Mouse (Mus musculus) liver, embryonic 15.5 days (tissue): ENCODE measurements around the gene Stxbp2. TPM values are rescaled to one million over a fixed set of nuclear protein-coding genes. Genes with fewer than 3 reads are reported as not detected.

Experiments
- ATAC-seq: fragments of 200-750 bp; cut with Nextera tagmentation; 2 replicates; pipeline ENCODE4 v1.8.0; 2017; ENCODE audit warnings: moderate number of reproducible peaks, mild to moderate bottlenecking, moderate library complexity; ENCODE audit not compliant: insufficient read depth
- H3K27ac ChIP-seq: fragments of 300-500 bp; sonication (generic); replicated peaks from 2 replicates; pipeline ENCODE4 v1.5.1; 2015; ENCODE audit warnings: mild to moderate bottlenecking, inconsistent platforms
- H3K27me3 ChIP-seq: fragments of 300-500 bp; sonication (generic); 2 replicates; pipeline ENCODE4 v1.6.1; 2015; ENCODE audit warnings: mild to moderate bottlenecking, inconsistent platforms
- H3K36me3 ChIP-seq: fragments of 300-500 bp; sonication (generic); replicated peaks from 2 replicates; pipeline ENCODE4 v1.6.1; 2015; ENCODE audit warnings: moderate library complexity, mild to moderate bottlenecking, inconsistent platforms
- H3K4me1 ChIP-seq: fragments of 300-500 bp; sonication (generic); replicated peaks from 2 replicates; pipeline ENCODE4 v1.6.1; 2015; ENCODE audit warnings: inconsistent platforms
- H3K4me2 ChIP-seq: fragments of 300-500 bp; sonication (generic); 2 replicates; pipeline ENCODE4 v1.6.1; 2015; ENCODE audit warnings: moderate library complexity, mild to moderate bottlenecking, inconsistent platforms
- H3K4me3 ChIP-seq: fragments of 300-500 bp; sonication (generic); replicated peaks from 2 replicates; pipeline ENCODE4 v1.5.1; 2015; ENCODE audit warnings: mild to moderate bottlenecking, inconsistent platforms
- H3K9ac ChIP-seq: fragments of 300-500 bp; sonication (generic); 2 replicates; pipeline ENCODE4 v1.6.1; 2015; ENCODE audit warnings: moderate library complexity, mild to moderate bottlenecking, inconsistent platforms
- H3K9me3 ChIP-seq: fragments of 300-500 bp; sonication (generic); replicated peaks from 2 replicates; pipeline ENCODE4 v1.6.1; 2016; ENCODE audit warnings: inconsistent platforms
- WGBS: fragments of 180-500 bp; shearing (Covaris S2); methylation state at CpG from one replicate; pipeline ENCODE4 v1.1.7; 2015; ENCODE audit warnings: mixed read lengths; ENCODE audit not compliant: insufficient replicate concordance; 5-methylcytosine and 5-hydroxymethylcytosine counted together
- polyA plus RNA-seq: library from polyadenylated mRNA; unstranded; fragments of >200 nt; fragmentation: Nextera tagmentation; extraction: Ambion mirVana; gene quantifications from 2 replicates; pipeline ENCODE4 v1.2.1, GENCODE M21; 2015

Stxbp2 gene
- polyA plus RNA-seq, 1 experiment from 2014 or later: 50.7 TPM

DNA sequence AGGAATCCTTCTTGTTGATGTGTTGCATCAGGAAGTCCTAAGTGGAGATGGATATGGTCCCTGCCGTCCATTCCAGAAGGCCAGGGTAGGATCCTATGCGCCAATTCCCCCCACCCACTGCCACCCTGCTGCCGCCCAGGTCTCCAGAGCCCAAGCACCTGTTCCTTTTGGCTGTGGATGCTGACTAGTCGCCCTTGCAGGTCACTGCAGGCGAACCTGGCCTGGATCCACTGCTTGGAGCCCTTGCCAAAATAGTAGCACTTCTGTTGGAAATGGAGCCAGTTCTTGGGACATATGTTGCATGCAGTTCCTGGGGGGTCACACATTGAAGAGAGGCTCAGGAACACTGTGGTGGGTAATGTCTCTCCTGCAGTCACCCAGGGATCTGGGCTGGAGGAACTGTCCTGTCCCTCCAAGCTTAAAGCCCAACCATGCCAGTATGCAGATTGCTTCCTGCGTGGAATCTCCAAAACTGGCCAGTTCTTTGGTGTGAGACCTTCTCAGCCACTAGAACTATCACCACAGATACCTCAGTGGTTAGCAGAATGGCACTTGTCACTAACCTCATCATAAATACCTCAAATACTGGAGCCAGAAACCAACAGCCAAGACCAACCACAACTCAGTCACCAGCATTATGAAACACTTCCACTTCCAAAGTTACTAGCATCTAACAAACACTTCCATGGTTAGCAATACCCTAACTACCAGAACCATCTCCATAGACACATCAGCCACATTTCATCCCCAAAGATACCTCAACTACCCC lies 52.8 kb downstream of the Stxbp2 start:
- Histone ChIP-seq H3K27ac (no peak overlapping the region), H3K9ac (no peak overlapping the region), H3K9me3 (no peaks in the 10 kb centered on the region), H3K4me3 (no peak overlapping the region), H3K4me1 (0 out of 2 replicates have a peak, but pooled peaks cover 3% of the 10 kb centered on the region), H3K4me2 (no peak overlapping the region), H3K36me3 (peaks cover 21% of the 10 kb centered on the region), H3K27me3 (no peaks in the 10 kb centered on the region)
- ATAC-seq: no peak
- 51% methylated on average over 6 of the region's 6 CpGs for WGBS

DNA sequence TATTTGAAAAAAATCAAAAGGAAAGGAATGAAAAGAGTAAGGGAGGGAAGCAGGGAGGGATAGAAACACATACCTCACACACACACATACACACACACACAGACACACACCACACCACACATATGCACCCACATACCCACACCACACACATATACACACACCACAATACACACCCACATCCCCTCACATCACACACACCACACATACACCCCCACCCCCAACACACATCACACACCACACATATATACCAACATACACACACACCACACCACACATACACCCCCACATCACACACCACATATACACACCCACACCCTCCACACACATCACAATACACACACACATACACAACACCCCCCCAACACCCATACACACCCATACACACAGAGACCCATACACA lies 53.8 kb downstream of the Stxbp2 start:
- Histone ChIP-seq H3K9me3 (no peaks in the 10 kb centered on the region), H3K27ac (no peak overlapping the region), H3K9ac (no peak overlapping the region), H3K4me2 (no peak overlapping the region), H3K4me1 (no peaks in the 10 kb centered on the region), H3K36me3 (peaks cover 12% of the 10 kb centered on the region), H3K27me3 (no peaks in the 10 kb centered on the region), H3K4me3 (no peak overlapping the region)
- no peak for ATAC-seq

DNA sequence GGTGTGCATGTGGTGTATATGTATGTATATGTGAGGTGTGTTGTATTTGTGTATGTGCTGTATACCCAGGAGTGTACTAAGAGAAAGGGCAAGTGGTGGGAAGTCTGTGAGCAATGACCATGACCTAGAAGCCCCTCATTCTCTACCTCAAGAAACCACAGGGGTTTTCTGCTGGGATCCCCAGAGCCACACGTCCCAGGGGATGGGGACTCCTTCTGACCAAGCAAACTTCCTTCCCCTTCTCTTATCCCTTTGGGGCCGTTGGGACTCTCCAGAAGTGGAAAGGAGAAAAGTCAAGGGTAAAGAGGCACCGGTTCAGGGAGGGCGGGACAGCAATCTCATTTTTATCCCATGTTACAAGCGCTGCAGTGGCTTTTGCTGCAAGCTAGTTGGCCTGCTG lies 54.7 kb downstream of the Stxbp2 start:
- H3K9me3 ChIP-seq: no peaks in the 10 kb centered on the region
- H3K27me3 ChIP-seq: no peaks in the 10 kb centered on the region
- H3K36me3 ChIP-seq: peaks cover 3% of the 10 kb centered on the region; the same call in 1 of the 2 replicates
- ATAC-seq: no peak
- no peak overlapping the region for H3K4me3 ChIP-seq
- H3K4me1 ChIP-seq: no peaks in the 10 kb centered on the region
- no peak overlapping the region for H3K4me2 ChIP-seq
- no peak overlapping the region for H3K9ac ChIP-seq
- no peak overlapping the region for H3K27ac ChIP-seq
- WGBS: 43% methylated on average over 5 of the region's 5 CpGs

DNA sequence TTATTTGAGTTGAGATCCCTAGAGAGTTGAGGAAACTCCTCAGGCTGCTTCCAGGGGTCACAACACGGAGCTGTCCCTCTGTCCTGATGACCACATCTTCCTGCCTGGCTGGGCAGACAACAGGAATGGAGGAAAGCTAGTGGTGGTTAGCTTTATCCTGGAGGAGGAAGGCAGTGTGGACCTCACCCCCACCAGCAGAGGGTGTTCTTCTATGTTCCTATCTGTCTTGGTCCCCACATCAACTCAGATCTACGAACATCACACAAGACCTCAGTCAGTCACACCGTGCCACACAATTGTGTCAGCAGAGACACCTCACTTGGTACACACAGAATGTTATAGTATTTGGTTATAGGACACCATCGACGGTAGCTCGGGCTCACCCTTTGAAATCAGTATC lies 56.8 kb downstream of the Stxbp2 start:
- Histone ChIP-seq H3K27ac (no peak overlapping the region), H3K9ac (no peak overlapping the region), H3K36me3 (no peaks in the 10 kb centered on the region), H3K27me3 (no peaks in the 10 kb centered on the region), H3K4me1 (no peaks in the 10 kb centered on the region), H3K4me2 (no peak overlapping the region), H3K9me3 (no peaks in the 10 kb centered on the region), H3K4me3 (no peak overlapping the region)
- ATAC-seq: no peak
- 48% methylated on average over 6 of the region's 6 CpGs for WGBS

DNA sequence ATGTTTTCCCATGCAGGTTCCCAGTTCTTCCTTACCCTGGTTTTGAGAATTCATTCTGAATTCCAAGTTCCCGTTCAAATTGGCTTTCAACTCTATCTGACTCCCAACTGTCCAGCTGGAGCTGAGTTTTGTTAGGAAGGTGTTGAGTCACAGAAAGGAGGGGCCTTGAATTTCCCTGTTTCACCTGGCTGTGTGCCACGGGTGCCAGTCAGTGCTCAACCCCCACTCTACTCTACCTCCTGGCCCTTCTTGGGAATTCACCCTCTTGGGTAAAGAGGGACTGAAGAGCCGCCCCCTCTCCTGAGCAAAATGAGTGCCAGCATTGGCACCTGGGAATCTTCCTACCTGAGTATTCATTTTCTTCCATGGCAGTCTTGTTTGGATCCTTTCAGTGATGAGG lies 60.0 kb downstream of the Stxbp2 start:
- ATAC-seq: no peak
- H3K9ac ChIP-seq: no peak overlapping the region
- no peak overlapping the region for H3K27ac ChIP-seq
- H3K9me3 ChIP-seq: no peaks in the 10 kb centered on the region
- H3K36me3 ChIP-seq: no peaks in the 10 kb centered on the region
- no peaks in the 10 kb centered on the region for H3K4me1 ChIP-seq
- no peak overlapping the region for H3K4me2 ChIP-seq
- no peaks in the 10 kb centered on the region for H3K27me3 ChIP-seq
- WGBS: 63% methylated on average over 3 of the region's 3 CpGs
- no peak overlapping the region for H3K4me3 ChIP-seq

Other genes starting within 250 kb of the Stxbp2 start
- 1.8 and 2.2 TPM in 2 replicates for gene Arhgef18, start 237.9 kb upstream of the Stxbp2 start, polyA plus RNA-seq
- gene Pex11g, start 163.3 kb upstream of the Stxbp2 start, polyA plus RNA-seq: 6.7 and 8.0 TPM in 2 replicates
- not detected in 2 replicates for gene Tex45, start 160.1 kb upstream of the Stxbp2 start, polyA plus RNA-seq
- 4.8 and 5.8 TPM in 2 replicates for gene Zfp358, start 137.8 kb upstream of the Stxbp2 start, polyA plus RNA-seq
- 21.4 and 25.0 TPM in 2 replicates for gene Mcoln1, start 130.5 kb upstream of the Stxbp2 start, polyA plus RNA-seq
- 9.2 and 11.9 TPM in 2 replicates for gene Pnpla6, start 115.6 kb upstream of the Stxbp2 start, polyA plus RNA-seq
- 4.3 and 4.4 TPM in 2 replicates for gene C330021F23Rik, start 63.0 kb upstream of the Stxbp2 start, polyA plus RNA-seq
- gene Camsap3, start 43.7 kb upstream of the Stxbp2 start, polyA plus RNA-seq: 1.7 and 1.9 TPM in 2 replicates
- 27.3 and 31.0 TPM in 2 replicates for gene Xab2, start 9.6 kb upstream of the Stxbp2 start, polyA plus RNA-seq
- gene Pet100, start 9.4 kb upstream of the Stxbp2 start, polyA plus RNA-seq: 49.8 and 72.1 TPM in 2 replicates
- 0.09 and 0.22 TPM in 2 replicates for gene Pcp2, start 5.4 kb upstream of the Stxbp2 start, polyA plus RNA-seq
- gene Retn, start 24.8 kb downstream of the Stxbp2 start, polyA plus RNA-seq: not detected in 2 replicates
- gene Mcemp1, start 34.8 kb downstream of the Stxbp2 start, polyA plus RNA-seq: 8.2 and 8.9 TPM in 2 replicates
- gene Fcor, start 41.4 kb downstream of the Stxbp2 start, polyA plus RNA-seq: 2.6 and 3.5 TPM in 2 replicates
- gene Trappc5, start 45.3 kb downstream of the Stxbp2 start, polyA plus RNA-seq: 13.2 and 15.1 TPM in 2 replicates
- gene Fcer2a, start 63.2 kb downstream of the Stxbp2 start, polyA plus RNA-seq: 0.05 and 0.08 TPM in 2 replicates
- 6.7 and 9.3 TPM in 2 replicates for gene Clec4g, start 89.7 kb downstream of the Stxbp2 start, polyA plus RNA-seq
- 0.18 and 0.23 TPM in 2 replicates for gene Cd209a, start 118.0 kb downstream of the Stxbp2 start, polyA plus RNA-seq
- not detected in 2 replicates for gene Cd209e, start 223.4 kb downstream of the Stxbp2 start, polyA plus RNA-seq
- gene Cd209d, start 247.6 kb downstream of the Stxbp2 start, polyA plus RNA-seq: 0.13 TPM in 1 of 2 replicates, not detected in the other